Mouse (Mus musculus): ENCODE data around the gene Ephb2.

The Ephb2 gene

DNA sequence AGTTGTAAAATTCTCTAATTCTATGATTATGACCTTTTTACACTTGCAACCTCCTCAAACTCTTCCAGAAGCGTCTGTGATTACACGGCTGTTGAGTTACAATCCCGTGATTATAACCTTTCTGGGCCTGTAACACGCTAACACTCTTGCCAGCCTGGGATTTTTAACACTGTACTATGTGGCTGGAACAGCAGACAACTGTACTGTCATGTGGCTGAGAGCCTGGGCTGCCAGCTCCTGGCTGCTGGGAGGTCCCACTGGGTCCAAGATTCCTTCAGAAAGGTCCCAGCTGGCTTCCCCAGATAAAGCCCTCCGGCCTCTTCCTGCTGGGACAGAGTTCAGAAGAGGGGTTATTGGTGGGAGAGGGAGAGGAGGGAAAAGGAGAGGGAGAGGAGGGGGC is 104.0 kb downstream of the Ephb2 start:
- in situ Hi-C loops (cut with MboI, MseI) = no loop called here

DNA sequence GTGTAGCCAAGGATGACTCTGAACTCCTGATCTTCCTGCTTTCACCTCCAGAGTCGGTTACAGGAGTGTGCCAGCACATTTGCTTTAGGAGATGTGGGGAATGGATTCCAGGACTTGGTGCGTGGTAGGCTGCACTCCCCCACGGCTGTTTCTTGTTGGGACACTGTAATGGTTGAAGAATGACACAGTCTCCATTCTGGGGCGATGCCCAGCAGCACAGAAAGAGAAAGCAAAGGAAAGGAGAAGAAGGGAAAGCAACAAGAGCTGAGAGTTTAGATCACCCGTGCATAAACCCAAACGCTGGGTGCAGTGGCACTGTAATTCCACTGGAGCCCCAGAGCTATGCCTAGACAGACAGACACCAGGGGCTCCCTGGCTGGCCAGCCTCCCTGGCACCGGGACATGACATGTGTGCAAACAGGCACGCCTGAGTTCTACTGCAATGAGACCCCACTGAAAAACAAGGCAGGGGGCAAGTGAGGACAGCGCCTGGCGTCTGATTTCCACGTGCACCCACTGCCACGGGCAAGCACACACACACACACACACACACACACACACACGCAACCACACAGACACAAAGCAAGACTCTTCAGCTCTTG is 104.7 kb downstream of the Ephb2 start:
- in situ Hi-C loops (cut with MboI, MseI) = no loop called here

DNA sequence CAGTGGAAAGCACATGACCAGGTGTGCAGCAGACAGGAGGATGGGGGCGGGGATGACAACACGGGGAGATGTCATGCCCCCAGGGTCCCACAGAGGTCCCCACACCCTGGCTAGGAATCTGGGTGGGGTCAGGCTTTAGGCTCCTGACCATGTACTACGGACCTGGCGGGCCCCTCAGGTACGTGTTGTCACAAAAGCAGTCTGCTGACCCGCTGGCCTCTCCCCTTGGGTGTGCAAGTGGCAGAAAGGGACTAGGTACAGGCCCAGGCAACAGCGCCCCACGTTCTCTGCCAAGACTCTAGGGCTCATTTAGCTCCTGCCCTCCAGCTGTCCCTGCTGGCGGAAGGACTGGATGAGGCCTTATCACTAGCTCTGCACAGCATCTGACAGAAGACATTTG is 105.3 kb downstream of the Ephb2 start:
- in situ Hi-C loops (cut with MboI, MseI) = no loop called here

DNA sequence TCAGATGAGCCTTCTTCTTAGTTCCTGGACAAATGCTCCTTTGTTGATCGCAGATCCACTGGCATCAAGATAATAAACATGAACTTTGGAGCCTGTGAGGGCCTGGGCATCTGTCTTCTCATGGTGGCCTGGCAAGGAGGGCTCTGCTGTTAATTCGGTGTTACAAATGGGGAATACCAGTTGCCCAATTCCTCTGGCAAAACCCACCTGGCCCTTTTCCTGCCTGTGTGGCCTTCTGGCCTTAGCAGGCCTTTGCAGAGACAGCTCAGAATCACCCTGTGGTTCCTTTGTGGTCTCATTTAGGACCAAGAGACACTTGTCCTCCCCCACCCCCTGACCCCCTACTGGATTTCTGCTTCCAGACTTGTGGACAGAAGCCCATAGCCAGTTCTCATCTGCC is 106.2 kb downstream of the Ephb2 start:
- in situ Hi-C loops (cut with MboI, MseI) = no loop called here

DNA sequence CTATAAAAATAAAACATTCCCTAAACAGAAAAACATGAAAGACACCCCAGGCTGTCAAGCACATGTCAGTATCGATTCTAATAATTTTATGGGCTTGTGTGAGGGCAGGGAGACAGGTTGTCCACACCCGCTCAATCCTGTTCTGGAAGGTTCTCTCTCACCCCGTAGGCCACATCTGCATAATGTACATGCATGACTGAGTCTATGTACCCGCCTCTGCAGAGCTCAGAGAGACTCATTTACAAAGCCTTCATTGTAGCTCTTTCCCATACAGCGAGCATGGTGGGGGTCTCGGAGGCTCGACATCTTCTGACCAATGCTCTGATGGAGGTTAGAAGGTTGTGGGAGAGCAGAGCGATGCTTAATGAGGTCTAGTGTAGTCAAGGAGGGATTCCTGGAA is 108.8 kb downstream of the Ephb2 start:
- in situ Hi-C loops (cut with MboI, MseI) = no loop called here

DNA sequence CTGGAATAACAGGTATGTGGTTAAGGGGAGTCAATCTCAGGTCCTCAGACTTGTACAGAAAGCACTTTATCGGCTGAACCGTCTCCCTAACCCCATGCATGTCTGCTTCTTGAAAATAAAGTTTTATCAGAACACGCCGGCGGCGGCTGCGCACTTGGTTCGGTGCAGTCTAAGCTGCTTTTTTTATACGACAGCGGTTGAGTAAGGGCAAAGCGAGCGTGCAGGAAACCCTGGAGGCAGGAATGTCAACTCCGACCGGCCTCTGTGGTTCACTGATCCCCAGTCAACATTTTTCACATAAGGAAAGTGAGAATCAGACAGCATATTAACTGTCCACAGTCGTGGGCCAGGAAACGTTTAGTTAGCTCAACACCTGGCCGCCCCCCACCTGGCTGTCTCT is 111.1 kb downstream of the Ephb2 start:
- in situ Hi-C loops (cut with MboI, MseI) = no loop called here

DNA sequence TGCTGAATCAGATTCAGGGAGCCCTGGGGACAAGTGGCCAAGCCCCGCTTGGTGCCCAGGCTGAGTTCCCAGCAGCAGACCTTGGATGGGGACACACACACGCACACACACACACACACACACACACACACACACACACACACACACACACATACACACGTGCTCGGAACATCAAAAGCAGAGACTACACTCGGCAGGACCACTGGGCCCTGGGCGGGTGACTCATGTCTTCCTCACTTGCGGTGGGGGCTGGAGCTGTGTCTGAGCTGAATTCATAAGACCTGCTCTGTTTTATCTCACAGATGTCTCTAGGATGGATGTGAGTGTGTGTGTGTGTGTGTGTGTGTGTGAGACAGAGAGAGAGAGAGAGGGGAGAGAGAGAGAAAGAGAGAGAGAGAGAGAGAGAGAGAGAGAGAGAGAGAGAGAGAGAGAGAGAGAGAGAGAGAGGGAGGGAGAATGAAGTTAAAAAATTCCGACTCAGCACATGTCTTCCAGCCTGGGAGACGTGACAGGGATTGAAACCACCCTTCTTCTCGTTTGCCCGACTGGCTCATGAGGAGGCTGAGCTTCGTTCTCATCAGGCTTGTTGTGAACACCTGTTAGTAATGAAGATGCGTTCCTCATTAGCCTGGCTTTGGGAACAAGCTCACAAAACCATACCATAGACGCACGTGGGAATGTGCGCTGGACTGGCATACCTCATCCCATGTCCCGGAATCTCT is 113.3 kb downstream of the Ephb2 start:
- in situ Hi-C loops (cut with MboI, MseI) = no loop called here

DNA sequence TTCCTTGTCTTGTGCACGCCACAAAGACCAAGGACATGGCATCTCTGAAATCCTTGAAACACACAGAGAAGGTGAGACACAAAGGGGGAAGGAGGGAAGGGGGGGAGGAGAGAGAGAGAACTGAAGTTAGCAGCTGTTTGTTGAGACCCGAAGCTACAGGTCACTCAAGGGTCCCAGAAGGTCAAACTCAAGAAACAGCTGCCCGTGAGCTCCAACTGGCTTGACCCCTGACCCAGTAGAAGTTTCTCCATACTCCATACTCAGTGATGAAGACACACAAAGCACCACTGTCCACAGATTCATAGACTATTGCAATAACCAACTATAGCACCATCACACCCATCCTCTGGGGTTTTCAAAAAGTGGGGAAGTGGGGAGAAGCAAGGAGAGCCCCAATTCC is 113.9 kb downstream of the Ephb2 start:
- in situ Hi-C loops (cut with MboI, MseI) = no loop called here

DNA sequence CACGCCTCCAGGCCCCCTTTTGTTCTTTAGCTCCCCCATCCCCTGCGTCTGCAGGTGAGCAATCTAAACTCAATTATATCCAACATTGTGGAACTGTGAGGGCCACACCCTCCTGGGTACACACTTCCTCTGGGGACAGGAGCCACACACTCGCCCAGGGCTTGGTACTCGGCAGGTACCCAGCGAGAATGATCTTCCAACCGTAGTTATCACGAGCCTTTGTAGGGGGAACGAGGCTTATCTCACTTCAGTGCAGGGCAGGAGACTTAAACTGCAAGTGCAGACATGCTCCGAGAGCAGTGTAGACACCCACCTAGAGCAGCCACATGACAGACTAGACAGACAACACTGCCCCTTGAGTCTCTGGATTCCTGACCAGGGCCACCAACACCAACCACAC is 115.8 kb downstream of the Ephb2 start:
- in situ Hi-C loops (cut with MboI, MseI) = no loop called here

DNA sequence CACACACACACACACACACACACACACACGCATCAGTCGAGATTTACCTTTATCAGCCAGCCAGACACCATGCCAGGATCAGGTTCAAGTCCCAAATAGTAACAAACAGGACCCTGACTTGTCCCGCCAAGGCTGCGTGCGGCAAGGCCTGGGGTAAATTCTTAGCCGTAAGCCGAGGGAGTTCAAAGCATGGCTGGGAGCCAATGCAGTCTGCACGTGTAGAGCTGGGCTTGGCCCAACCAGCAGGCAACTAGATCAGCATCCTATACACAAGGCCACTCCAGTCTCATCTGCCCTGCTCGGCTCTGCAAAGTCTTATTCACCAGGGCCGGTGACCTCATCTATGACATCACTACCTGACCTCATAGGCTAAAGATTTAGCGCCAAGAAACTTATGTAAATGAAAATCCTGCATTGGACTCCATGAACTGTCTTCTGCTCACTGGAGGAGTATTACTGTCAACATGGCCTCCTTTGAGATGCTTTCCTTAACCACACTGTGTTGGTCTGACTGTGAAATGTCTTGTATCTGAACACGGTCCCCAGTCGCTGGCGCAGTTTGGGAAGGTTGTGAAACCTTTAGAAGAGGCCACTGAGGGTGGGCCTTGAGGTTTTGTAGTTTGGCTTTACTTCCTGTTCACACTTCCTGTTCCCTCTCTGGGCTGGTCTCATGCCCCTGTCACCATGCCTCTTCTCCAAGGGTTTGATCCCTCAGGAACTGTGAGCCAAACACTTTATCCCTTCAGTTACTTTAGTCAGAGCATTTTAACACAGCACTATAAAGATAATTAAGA is 117.4 kb downstream of the Ephb2 start:
- in situ Hi-C loops (cut with MboI, MseI) = no loop called here

DNA sequence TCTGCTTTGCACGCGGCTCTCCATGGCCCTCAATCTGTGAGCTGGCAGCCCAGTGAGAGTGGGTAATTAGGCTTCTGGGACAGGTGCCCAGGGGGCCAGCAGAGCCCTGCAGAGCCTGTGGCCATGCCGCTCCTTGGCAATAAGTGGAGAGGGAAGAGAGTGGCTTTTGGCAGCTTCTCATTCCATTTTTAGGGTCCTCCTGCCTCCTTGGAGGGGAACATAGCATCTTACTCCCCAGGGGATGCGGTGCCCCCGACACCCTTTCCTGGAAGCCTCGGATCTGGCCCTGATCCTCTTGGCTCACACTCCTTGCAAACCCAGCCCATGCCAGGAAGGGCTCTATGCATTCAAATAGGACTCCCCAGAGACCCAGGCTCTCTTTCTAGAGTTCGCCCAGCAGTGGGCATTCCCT is 119.2 kb downstream of the Ephb2 start:
- in situ Hi-C loops (cut with MboI, MseI) = no loop called here

DNA sequence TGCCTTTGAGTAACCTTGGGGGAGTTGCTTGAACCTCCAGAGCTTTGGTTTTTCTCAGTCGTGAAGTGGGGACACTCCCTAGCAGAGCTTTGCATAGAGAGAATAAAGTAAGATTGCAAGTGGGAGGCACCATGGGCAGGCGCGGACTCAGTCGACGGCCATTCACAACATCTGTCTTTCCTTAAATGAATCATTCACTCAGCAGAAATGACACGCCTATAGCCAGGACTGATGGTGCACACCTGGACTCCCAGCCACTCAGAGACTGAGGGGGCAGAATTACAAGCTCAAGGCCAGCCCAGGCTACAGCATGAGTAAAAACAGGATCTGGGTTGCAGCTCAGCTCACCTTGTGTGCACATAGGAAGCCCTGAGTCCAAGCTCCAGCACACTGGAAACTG is 121.3 kb downstream of the Ephb2 start:
- in situ Hi-C loops (cut with MboI, MseI) = no loop called here

DNA sequence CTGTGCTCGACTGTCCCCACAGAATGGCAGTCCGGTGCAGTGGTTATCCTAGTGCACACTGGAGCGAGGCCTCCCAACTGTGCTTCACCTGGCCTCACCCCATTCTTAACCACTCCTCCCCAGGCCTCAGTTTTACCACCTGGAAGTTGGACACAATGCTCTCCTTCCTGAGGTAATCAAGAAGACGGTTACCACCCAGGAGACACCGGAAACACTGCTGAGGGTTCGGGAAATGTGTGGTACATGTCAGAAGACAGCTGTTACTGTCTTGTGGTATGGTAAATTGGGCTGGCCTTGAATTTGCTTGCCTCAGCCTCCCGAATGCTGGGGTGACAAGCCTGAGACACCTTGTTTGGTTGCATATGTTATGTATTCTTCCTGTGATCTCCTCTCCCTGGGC is 121.9 kb downstream of the Ephb2 start:
- in situ Hi-C loops (cut with MboI, MseI) = no loop called here

DNA sequence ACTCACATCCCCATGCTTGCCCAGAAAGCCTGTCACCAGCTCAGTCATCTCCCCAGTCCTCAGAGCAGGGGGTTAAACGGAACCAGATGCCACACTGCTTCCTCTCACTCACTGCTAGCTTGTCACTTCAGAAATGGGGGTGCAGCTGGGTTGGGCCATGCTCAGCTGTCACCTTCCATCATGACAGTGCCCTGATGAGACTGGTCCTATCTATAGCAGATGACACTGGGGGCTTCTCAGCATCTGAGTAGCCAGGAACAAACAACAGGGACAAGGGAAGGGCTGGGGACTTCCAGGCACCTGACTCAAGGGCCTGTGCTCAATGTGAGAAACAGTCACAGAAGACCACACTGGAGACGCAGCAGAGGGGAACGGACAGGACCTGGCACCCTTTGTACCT is 122.4 kb downstream of the Ephb2 start:
- in situ Hi-C loops (cut with MboI, MseI) = no loop called here

DNA sequence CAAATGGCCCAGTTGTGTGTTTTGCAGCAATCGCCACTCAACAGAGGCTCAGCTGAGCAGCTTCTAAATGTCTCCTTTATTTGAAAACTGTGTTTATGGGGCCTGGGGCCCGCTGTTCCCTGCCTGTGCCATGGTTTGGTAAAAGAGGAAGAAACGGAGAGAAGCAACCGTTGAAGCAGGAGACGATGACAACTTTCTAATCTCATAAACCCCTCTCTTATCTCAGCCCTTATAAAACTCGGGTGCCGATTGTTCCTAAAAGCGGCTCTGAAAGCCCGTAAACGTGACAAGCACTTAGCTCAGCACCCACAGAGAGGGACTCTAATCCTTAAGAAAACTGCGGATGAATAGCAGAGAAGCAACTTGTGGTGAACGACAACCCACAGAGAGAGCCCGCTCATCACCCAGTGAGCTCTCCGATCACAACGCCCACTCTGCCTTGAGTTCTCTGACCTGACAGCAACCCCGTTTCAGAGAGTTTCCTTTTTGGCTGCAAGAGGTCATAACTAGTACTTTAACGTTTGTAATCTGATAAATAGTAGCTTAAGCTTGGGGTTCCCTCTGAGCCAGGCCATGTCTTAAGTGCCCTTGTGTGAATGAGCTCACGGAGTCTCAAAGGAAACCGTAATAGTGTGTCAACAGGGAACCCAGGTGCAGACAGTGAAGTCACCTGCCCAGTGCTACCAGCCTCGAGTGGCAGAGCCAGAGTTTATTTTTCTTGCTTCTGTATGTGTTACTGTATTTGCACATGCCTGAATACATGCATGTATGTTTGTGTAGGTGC is 123.6 kb downstream of the Ephb2 start:
- in situ Hi-C loops (cut with MboI, MseI) = no loop called here

DNA sequence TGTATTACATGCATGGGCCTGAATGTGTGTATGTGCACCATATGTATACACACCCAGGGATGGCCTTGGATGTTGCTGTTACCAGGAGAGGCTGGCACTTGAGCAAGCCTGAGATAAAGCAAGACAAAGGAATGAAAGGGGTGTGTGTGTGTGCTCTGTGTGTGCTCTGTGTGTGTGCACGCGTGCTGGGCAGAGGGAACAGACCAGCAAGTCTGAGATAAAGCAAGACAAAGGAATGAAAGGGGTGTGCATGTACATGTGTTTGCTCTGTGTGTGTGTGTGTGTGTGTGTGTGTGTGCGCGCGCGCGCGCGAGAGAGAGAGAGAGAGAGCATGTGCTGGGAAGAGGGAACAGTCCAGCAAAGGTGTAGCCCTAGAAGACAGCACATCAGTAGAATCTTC is 125.4 kb downstream of the Ephb2 start:
- in situ Hi-C loops (cut with MboI, MseI) = no loop called here

DNA sequence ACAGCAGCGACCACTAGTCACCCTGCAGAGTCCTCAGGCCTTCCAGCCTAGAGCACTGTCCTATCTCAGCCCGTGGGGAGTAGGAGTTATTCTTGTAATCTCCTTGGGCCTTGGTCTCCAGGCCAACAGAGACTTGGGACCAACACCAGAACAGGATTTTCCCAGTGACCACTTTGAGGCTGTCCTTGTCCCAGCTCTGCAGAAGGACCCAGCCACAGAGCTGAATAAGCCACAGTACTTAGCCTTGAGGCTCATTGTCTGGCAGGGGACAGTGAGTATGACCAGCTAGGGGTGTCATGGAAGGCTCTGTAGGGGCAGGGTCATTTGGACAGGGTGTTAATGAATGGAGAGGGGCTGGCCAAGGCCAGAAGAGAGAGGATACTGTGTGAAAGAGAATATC is 126.8 kb downstream of the Ephb2 start:
- in situ Hi-C loops (cut with MboI, MseI) = no loop called here

DNA sequence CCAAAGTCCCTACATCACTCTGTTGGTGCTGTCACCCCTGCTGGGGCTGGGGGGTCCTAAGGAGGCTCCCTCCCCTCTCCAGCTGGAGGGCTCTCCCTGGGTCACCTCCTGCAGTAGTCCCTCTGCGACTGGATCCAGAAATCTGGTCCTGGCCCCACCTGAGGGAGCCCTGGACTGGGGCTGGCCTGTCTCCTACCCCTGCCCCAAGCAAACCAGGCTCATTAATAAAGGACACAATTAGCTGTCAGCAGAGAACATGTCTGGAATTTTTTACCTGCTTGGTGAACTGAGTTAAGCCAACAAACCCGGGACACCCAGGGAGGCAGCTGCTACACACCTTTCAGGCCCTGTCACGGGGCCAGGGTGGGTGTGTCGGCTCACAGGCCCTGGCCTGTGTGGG is 129.1 kb downstream of the Ephb2 start:
- in situ Hi-C loops (cut with MboI, MseI) = no loop called here

DNA sequence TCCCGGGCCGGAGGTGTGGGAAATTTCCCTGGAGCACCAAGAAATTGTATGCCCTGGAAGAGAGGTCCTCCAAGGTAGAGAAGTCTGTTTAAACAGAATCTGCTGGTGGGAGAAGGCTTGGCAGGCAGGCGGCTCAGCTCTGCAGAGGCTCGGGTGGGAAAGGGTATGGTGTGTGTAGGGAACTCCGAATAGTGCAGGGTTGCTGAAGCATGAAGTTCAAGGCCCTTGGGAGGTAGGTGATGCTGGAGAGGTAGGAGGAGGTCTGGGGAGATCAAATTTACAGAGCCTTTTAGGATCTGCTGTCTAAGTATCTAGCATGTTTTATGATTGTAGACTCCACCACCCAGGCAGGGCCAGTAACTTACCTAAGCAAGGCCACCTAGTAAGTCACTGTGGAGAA is 130.7 kb downstream of the Ephb2 start:
- in situ Hi-C loops (cut with MboI, MseI) = no loop called here

DNA sequence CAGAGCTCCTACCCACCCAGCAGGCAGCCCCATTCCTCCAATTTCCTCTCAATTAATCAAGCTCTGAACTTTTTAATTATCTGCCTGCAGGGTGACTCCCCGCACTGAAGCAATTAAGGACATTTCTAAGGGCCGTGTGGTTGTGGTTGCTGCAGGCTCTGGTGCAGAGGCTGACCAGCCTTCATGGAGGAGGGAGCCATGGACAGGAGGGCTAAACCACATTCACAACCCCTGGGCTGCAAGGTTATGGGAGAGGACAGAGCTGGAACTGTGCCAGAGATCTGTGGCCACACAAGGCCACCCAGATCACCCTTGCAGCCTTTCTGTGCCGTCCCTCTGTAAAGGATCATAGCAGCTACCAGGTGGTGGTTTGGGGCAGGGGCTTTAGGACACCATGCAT is 131.2 kb downstream of the Ephb2 start:
- in situ Hi-C loops (cut with MboI, MseI) = no loop called here

DNA sequence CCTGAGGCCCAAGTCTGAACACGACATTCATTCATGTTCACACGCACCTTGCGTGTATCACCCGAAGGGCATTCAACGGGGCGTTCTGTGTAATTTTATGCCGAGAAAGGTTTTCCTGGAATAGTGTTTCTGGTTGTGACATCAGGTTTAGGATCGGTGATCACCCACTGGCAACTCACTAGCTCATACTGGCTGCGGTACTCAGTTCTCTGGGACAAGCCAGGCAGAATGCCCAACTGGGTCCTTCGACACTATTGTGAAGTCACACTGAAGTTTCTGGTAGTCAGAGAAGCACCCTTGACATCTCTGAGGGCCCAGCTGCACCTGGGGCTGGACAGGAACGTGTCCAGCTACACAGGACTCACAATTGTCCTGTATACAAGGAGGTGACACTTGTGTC is 132.4 kb downstream of the Ephb2 start:
- in situ Hi-C loops (cut with MboI, MseI) = no loop called here

DNA sequence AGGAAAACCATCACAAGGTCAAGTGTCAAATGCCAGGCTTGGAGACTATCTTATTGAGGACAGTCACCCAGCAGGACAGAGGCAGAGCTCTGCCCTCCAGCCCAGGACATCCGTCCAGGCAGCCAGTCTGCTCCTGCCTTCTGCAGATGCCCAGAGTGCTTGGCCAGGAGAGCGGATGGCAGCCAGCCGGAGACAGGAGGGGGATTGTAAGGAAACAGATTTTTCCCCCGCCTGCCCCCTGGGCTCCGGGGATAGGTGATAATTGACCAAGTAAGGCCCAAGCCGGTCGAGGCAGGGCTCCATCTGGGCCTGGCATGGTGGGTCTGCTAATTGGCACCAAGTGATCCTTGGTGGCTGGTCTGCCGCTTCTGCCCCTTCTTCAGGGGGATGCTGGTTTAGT is 133.3 kb downstream of the Ephb2 start:
- in situ Hi-C loops (cut with MboI, MseI) = no loop called here

Measured in T-helper 2 cell (primary cell).